Mouse (Mus musculus) testis, adult 2 months (tissue): Measurements from ENCODE around the gene Gnaq.

Source experiments
- CTCF ChIP-seq: fragments of 200-500 bp; IDR thresholded peaks from 2 replicates; pipeline ENCODE4 v1.5.1; 2012; ENCODE audit warnings: low read depth, mild to moderate bottlenecking, inconsistent platforms, low read length, moderate library complexity; ENCODE audit not compliant: control insufficient read depth, insufficient read depth, insufficient replicate concordance
- POLR2A ChIP-seq: fragments of 200-500 bp; IDR thresholded peaks from 2 replicates; pipeline ENCODE4 v1.6.1; 2012; ENCODE audit warnings: low read depth, mild to moderate bottlenecking, inconsistent platforms, low read length, moderate library complexity; ENCODE audit not compliant: control insufficient read depth

DNA sequence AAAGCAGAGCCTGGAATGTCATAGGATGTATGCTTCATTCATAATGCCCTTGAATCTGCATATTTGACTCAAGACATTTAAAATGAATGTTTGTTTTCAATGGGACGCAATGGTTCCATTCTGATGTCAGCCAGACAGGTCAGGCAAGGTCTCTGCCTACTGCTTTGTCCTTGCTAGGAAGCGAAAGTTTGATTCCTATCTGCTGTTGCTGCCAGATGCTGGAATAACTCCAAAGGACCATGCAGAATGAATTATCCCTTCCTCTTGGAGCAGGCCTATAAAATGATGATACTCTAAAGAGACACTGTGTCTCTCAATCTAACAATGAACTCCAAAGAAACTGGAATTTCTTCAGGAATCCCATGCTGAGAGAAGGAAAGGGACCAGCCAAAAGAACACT lies 293.0 kb downstream of the Gnaq start:
- TF ChIP-seq CTCF (no peak), POLR2A (no peak)
